Mouse (Mus musculus): ENCODE data around the gene Nck2.

The Nck2 gene

GRCm38 (mm10) chr1:43589910-43590309, 145.5 kb downstream of the Nck2 start:
- no peak for DNase-seq

- DNase-seq: peak; percentile 65
These were observed 146.3 kb downstream of the Nck2 start for GRCm38 (mm10) chr1:43590727-43591126.

- DNase-seq: no peak
These were observed 148.7 kb downstream of the Nck2 start for GRCm38 (mm10) chr1:43593069-43593468.

GRCm38 (mm10) chr1:43594738-43595137, 150.4 kb downstream of the Nck2 start:
- no peak for DNase-seq

GRCm38 (mm10) chr1:43597731-43598130, 153.4 kb downstream of the Nck2 start:
- no peak for DNase-seq

- no peak for DNase-seq
These were observed 155.1 kb downstream of the Nck2 start for GRCm38 (mm10) chr1:43599483-43599882.

- DNase-seq: peak; percentile 79
These were observed 156.7 kb downstream of the Nck2 start for GRCm38 (mm10) chr1:43601054-43601453.

GRCm38 (mm10) chr1:43615948-43616347, 171.6 kb downstream of the Nck2 start:
- no peak for DNase-seq

Data from thymus, postnatal 14 days (tissue).